Mouse (Mus musculus) thymus, postnatal 0 days (tissue): ENCODE measurements around the gene Rdh16f1. TPM values are rescaled to one million over a fixed set of nuclear protein-coding genes. Genes with fewer than 3 reads are reported as not detected.

Experiments used
- DNase-seq: peaks from one replicate; pipeline ENCODE4 v3.0.0-alpha.2; 2015; ENCODE audit warnings: low spot score
- polyA plus RNA-seq: library from polyadenylated mRNA; unstranded; fragments of >200 nt; fragmentation: Nextera tagmentation; extraction: Ambion mirVana; gene quantifications from 2 replicates; pipeline ENCODE4 v1.2.1, GENCODE M21; 2015

The Rdh16f1 gene
- polyA plus RNA-seq = 0.09 TPM in 1 of 2 replicates, not detected in the other

DNA sequence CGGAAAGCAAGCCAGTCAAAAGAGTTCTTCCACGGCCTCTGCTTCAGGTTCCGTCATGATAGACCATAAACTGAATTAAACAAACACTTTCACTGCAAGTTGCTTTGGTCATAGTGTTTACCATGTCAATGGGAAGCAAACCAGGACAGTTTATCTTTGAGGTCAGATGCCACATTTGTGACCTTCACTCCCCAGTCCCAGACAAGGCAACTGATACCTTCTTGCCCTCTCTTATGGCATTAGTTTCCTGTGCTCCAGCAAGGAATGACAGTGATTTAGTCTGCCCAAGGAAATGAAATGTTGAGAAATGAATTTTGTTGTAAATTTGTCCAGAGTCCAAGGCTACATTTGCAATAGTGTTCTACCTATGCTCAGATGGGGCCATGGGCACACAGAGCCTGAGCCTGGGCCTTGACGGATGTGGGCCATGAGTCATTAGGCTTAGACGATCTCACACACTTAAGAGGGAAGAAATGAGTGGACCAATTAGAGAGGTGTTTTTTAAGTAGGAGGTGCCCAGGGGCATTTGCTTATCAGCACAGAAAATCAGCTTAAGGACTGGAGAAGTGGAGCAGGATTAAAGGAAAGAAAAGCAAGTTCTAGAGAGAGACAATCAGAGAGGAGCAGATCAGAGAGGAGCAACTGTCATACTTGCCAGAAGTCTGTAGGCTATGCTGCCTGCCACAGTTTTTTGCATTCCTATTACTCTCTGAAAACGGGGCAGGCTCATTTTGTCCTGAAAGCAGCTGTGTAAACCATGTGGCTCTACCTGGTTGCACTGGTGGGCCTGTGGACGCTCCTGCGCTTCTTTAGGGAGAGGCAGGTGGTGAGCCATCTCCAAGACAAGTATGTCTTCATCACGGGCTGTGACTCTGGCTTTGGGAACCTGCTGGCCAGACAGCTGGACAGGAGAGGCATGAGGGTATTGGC is at the start of gene Rdh16f1, which contains the start of gene Rdh1:
Rdh16f1 (plus strand) TSS at position 607 of the 930 bp plus-strand sequence.
Rdh1 (plus strand) TSS at position 541 of the 930 bp plus-strand sequence.
- DNase-seq = no peak

DNA sequence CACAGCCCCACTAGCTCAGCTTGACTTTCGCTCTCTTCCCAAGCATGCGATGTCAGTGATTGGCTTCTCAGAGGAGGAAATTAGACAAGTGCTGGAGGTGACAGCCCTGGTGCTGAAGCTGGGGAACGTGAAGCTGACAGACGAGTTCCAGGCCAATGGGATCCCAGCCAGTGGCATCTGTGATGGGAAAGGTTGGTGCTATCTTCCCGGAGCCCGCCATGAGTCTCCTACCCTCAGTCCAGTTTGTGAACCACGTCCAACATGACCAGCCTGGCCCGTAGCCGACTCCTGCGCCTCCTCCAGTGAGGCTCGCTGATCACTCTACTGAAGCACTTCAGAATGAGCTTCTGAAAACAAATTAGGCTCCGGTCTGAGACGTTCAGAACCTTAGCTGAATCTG is 49.3 kb upstream of the Rdh16f1 start:
- DNase-seq = no peak

DNA sequence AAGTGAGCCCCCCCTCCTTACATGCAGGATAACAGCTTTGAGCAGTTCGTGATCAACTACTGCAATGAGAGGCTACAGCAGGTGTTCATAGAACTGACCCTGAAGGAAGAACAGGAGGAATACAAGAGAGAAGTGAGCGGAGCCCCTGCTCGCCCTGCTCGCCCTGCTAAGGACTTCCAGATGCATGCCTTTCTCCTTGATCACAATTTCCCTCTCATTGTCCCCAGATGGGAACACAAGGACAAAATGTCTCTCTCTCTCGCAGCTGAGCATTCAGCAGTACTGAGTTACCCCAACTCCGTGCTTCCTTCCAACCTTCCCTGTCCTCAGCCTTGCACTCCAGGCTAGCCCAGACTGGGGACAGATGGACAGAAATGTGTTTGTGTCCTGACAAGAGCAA is 46.9 kb upstream of the Rdh16f1 start:
- no peak for DNase-seq

DNA sequence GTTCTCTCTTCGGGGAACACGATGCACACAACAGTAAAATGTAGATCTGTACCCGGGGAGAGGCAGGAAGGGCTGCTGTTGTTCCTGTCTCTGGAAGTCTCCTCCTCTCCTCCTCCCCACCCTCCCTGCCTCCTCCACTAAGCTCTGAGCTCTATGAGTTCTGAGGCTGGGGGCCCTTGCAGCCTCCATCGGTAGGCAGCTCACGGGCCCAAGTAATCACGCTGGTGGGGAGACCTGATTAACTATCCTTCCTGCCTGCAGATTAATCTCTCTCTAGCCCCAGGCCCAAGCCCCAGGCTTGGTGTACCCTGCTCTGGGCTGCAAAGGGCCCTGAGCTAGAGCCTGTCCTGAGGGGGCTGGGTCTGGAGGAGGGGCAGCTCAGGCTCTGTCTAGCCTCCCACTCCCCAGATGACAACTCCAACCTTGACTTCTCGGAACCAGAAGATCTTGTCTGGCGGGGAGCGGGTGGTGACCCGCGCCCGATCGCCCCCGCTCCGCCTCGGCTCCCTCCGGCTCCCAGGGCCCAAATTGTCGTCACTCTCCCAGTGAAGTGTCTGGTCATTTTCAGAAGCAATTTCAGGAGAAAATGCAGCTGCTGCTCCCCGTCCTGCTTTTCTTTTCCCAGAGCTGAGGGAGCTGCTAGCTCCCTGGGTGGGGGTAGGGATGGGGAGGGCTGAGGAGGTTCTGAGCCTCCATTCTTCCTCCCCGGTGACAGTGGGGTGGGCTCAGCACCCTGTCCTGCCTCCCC is 37.7 kb upstream of the Rdh16f1 start:
- DNase-seq = no peak

DNA sequence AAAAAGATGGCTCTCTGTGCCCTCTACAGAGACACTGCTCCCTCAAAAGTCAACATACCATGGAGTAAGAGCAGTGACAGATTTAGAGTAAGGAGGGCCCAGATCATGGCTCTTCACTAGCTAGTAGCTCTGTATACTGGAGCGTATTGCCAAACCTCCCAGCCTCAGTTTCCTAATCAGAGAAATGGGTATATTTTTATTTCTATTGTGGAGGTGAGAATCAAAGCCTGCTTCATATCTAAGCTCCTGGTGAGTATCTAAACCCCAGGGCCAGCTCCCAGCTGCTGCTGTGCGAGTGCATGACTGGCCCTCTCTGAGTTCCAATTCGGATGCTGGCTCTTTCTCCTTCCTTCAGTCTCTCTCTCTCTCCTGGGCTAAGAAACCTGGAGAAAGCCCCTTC is 35.4 kb upstream of the Rdh16f1 start, which contains the start of gene Tac2:
Tac2 (plus strand) TSS at position 301 of the 400 bp plus-strand sequence.
- no peak for DNase-seq

DNA sequence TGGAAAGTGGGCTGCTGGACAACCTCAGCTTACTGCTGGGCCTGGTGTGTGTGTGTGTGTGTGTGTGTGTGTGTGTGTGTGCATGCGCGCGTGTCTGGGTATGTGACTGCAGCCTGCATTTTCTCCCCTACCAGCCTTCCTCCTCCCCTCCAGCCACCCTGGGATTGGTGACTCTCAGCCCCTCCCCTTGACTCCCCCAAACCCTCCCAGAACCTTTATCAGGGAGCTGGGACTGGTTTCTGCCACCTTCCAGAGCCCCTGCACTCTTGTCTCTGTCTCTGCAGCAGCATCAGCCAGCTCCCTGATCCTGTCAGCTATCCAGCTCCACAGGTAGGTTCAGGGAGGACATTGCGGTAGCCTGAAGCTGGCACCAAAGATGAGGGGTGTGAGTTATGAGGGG is 34.5 kb upstream of the Rdh16f1 start:
- DNase-seq = no peak

DNA sequence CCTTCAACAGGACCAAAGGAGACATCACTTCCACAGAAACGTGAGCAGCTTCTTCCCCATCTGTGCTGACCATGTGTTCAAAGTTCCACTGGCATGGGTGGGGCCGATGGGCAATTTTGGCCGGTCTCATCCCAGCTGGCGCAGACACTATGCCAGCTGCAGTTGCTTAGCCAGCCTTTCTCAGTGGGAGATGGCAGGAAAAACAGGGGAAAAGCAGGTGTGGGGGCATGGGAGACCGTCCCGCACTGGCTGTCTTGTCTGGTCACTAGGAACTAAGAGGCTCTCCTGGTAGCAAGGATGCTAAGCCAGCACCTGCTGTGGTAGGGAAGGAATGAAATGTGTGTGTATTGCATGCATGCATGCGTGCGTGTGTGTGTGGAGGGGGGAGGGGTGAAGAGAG is 31.1 kb upstream of the Rdh16f1 start:
- no peak for DNase-seq

DNA sequence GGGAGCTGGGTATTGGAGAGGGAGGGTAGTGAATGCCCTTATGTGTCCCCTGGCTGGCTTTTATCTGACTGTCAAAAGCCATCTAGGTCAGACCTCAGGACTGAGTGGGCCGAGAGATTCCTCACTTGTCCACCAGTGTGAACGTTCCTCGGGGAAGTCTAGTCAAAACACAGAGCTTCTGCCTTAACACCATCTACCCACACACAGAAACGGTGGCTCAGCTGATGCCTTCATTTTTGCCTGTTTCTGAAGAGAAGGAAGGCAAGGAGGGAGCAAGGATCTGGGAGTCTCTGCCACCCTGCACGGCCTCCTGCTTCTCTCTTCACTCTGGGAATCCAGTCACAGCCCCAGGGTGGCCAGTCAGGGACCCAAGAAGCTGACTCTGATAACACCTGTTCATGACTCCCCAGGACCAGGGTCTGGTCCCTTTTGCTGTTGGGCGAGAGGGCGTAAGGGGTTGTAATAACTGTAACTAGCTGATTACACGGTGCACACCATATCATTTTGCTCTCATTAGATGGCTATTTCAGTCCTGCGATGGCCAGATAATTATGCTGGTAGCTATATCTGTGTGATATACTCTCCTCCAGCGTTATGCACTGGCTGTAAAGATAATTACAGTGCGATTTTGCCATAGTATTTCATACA is 29.2 kb upstream of the Rdh16f1 start:
- DNase-seq = no peak

DNA sequence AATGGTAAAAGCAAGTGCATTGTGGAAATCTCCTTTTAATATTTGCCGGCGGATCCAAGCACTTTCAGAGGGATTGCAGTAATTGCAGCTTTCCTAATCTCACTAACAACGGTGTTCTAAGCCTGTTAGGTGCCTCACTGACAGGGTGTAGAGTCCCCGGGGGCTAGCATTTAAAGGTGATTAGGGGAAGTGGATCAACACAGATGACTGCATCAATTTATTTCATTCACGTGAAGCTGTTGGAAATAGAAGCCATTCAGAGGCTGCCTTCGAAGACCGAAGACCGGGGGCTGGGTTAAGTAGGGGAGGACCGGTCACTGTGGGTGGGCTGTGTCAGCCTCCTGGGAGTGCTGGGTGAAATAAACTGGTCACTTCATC is 28.7 kb upstream of the Rdh16f1 start:
- no peak for DNase-seq

DNA sequence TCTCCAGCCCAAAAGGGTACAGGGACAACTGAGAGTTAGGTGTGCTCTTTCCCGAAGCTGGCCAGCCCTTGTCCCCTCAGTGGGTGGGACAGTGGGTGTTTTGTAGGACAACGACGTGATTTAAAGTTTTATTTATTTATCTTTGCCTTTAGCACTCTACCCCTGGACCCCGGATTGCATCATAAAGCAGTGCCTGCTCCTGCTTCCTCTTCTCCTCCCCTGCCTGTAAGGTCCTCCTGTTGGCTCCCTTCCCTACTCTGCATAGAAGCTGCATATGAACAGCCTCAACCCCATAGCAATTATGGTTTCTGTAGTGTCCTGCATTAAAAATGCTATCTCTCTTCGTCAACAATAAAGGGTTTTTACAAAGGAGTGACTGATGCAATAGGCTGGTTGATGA is 28.2 kb upstream of the Rdh16f1 start:
- no peak for DNase-seq

DNA sequence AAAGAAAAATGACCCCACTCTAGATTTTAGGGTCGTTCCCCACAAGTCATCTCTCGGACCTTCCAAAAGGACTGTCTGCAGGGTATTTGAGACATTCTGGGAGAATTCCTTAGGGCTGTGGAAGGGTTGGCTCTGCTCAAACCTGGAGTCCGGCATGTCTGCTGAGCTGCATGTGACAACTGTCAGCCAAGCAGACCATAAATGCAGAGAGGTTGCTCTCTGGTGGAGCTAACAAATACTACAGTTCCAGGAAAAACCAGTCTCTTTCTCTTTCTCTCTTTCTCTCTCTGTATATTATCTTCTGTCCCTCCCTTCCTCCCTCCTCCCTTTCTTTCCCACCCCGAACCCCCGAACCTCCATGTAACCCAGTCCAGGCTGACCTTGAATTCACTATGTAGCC is 25.2 kb upstream of the Rdh16f1 start:
- peak; percentile 15 for DNase-seq

DNA sequence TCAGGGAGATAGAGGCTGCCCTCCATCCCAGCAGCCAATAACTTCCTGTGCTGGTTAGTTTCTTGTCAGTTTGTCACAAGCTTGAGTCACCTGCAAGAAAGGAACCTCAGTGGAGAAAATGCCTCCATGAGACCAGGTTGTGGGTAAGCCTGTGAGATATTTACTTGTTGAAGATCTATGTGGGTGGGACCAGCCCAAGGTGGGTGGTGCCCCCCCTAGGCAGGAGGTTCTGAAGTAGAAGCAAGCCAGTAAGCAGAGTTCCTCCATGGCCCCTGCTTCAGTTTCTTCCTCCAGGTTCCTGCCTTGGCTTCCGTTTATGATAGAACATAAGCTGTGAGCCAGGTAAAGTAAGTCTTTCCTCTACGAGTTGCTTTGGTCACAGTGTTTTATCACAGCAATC is 23.3 kb upstream of the Rdh16f1 start:
- DNase-seq = peak; percentile 7

DNA sequence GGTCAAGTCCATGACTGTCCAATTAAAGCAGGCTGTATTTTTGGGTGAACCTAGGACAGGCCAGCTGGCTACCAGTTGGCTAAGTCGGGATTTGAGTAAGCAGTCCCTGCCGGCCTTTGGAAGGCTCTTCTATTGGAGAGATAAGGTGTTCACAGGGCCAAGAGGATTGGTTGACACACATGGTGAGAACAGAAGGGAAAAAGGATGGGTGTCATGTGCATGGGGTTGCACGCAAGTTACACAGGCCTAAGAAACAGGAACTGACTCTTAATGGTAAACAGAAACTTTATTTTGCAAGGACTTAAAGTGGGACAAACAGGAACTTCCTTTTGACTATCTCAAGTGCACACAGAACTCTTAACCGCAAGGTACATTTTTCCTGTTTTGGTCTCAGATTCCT is 22.7 kb upstream of the Rdh16f1 start:
- no peak for DNase-seq

DNA sequence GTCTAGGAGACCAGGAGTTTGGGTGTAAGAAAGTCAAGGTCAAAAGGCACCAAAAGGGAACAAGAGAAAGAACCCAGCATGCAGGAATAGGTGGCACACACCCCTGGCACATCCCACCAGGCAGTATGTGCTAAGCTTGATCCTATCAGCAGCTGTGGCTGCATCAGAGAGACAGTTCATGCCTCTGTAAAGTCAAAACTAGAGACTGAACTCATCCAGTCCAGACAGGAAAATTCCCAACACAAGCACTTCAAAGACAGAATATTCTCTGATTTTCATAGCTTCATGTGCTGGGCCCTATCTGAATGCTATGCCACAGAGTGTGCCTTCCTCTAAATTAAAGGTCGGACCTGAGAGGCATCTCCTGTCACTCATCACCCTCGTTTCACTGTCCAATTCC is 22.0 kb upstream of the Rdh16f1 start:
- DNase-seq = no peak

DNA sequence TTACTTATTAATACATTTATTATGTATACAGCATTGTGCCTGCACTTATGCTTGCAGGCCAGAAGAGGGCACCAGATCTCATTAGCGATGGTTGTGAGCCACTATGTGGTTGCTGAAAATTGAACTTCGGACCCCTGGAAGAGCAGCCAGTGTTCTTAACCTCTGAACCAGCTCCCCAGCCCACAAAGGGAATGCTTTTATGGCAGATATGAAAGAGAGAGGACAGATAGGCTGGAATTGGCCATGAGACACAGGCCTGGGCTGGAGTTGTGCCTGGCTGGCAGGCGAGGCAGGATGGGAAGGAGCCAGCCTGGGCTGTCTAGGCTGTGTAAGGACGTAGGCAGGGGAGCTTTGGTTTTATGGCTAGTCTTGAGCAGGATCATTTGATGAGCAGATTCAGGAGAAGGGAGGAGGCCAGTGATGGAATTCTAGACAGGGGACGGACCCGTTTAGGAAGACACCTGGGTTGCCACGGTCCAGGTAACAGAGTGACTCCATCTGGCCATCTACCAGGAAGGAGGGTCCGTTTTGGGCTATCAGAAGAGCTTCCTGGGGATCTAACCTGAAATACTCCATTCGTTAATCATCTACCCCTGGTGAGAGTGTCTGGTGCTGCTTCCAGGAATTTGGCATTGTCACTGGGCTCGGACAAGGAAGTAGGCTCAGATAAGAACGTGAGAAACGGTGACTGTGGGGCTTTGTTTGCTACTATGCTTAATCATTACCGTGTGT is 21.3 kb upstream of the Rdh16f1 start:
- peak; percentile 37 for DNase-seq

DNA sequence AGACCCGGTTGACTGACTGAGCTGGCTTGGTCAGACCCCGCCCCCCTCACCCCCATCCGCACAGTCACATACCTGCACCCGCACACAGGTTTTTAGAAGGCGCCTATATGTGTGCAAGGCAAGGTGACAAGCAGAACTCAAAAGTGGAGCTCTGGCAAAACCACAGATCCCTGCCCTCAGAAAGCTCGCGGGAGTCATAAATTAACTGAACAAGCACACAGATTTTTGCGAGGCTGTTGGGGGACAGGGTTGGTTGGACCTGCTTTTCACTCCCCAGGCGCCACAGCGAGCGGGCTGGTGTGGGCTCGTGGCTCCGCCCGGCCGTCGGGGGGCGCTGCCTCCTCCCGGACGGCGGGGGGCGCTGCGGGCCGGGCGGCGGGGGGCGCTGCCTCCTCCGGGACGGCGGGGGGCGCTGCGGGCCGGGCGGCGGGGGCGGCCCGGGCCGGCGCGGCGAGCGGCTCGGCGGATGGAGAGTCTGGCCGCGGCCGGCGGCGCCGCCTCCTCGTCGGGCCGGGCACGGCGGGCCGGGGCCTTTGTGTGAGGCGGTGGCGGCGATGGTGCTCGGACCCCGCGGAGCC is 20.4 kb upstream of the Rdh16f1 start, which contains the start of gene Zbtb39:
Zbtb39 (plus strand) TSS at position 456 of the 578 bp plus-strand sequence.
- DNase-seq = peak; percentile 79

DNA sequence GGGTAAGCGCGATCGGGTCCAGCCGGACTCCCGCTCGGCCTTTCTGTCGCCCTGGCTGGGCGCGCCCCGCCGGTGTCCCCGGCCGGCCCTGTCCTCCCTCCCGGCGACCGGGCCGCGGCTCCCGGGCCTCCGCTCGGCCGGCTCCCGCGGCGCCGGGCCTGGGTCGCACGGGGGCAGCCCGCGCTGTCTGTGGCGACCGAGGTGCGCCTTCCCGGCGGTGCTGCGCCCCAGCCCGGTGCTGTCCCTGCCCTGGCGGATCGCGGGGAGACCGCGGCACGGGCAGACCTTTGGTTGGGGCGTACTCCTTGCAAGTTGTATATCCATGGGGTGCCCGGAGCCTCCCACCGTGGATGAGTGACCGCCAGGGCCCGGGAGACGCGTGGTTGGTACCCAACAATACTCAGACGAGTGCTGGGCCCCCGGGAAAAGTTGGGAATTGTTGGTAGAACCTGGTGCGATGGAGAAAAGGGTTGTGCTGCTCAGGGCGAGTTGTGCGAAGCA is 19.9 kb upstream of the Rdh16f1 start:
- peak; percentile 30 for DNase-seq

DNA sequence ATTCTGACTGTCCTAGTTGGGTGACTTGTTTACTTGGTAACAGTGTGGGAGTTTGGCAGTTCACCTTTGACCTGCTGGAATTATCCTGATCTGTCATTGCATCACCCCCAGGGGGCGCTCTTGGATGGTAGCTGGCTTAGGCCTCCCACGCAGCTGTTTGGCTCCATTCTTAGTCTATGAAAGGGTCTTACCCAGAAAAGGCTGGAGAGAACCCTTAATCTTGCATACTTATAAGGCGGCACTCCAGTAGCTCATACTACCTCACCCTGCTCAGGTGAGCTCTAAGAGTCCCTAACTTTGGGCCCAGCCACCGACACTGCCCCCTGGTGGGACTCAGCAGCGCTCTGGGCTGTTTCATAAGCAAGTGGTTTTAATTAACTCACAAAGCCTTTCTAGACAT is 14.9 kb upstream of the Rdh16f1 start:
- DNase-seq = peak; percentile 53

DNA sequence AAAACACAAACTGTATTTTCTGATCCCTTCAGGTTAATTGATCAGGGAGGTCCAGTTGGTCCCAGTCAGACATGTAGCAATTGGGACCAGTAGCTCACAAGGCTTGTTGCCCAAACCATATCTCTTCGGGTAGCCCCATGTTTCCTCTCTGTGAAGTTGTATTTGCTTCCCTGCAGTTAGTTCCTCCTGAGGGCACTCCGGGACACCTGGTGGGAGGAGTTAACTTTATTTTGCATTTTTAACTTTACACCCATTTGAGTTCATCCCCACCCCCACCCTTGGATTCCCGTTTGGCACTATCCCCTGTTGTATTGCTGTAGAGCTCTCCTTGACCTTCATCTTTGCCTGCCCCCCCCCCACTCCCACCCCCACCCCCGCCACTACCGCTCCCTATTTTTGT is 13.7 kb upstream of the Rdh16f1 start:
- DNase-seq = no peak

DNA sequence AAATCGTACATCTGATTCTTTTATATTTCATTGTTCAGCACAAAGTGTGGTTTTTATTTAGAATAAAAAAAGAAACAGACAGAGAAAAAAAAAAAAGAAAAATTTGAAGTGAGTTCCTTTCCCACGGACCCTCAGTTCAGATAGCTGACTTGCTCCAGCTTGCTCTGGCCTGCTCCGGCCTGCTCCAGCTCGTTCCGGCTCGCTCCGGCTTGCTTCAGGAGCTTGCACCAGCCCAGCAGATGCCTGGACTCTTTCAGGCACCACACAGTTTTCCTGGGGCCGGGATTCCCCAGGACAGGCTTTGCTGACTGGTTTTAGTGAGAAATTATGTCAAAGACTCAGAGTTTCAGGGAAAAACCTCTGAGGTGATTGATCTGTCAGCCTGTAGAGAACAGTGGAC is 12.3 kb upstream of the Rdh16f1 start:
- DNase-seq = no peak
